Mouse (Mus musculus): ENCODE measurements around the gene Plekha7. TPM values are rescaled to one million over a fixed set of nuclear protein-coding genes. Genes with fewer than 3 reads are reported as not detected.
A peak's percentile ranks its signal among the peaks of the same experiment; 100 is the strongest.

Plekha7 gene
- total and polyA plus RNA-seq, 2 experiments from 2014 or later, result 5.4 to 17.0 TPM

DNA sequence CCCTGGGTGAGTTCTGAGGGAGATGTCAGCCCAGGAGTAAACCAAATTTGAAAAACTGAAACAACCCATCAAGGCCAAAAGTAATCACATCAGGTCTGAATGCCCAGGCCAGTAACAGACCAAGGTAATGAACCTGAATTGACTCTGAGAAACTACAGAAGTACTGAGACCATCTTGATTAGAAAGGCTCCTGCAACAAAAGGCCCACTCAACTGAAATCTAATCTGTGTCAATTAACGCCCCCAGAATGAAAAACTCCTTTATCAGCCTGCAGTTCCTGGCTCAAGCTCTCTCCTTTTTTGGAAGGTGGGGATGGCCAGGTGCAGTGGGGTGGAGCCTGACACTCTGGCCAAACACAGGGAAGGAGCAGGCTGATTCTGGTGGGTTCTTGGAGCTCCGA lies 45.7 kb downstream of the Plekha7 start:
- Histone ChIP-seq H3K4me1 (ENCODE audit: insufficient read depth) (no peaks in the 10 kb centered on the region), H3K4me2 (ENCODE audit: low read depth) (no peak overlapping the region), H3K27me3 (ENCODE audit: insufficient read depth, low read length) (no peaks in the 10 kb centered on the region), H3K9ac (no peak overlapping the region), H3K36me3 (ENCODE audit: insufficient read depth) (no peaks in the 10 kb centered on the region), H3K4me3 (ENCODE audit: low read depth, low read length) (no peak overlapping the region), H3K9me3 (ENCODE audit: low read length) (no peaks in the 10 kb centered on the region), H3K27ac (ENCODE audit: low read depth, low read length) (no peak overlapping the region)
- TF ChIP-seq CTCF (IDR thresholded peaks at IDR 0.05; ENCODE audit: low read depth), result no peak
- ATAC-seq, result no peak
- DNase-seq, result no peak
- 13% methylated on average over 2 of the region's 2 CpGs for WGBS

DNA sequence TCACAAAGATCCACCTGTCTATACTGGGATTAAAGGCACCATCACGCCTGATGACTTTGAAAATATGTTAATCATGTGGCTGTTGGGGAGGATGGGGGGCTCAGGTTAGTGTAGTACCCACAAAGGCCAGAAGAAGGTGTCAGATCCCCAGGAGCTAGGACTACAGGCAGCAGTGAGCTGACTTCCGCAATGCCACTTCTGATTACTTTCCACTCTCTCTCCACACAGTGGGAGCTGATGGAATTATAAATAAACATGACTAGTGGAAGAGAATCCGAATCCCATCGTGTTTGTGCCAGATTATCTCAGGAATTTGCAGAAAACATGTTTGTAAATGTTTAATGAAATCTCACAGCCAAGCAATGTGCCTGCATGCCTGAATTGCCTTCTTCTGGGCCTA lies 46.1 kb downstream of the Plekha7 start:
- no peak overlapping the region for H3K4me3 ChIP-seq (ENCODE audit: low read depth, low read length)
- peak; percentile 37 for DNase-seq
- H3K27ac ChIP-seq (ENCODE audit: low read depth, low read length), result no peak overlapping the region
- H3K4me2 ChIP-seq (ENCODE audit: low read depth), result no peak overlapping the region
- ATAC-seq, result peak; percentile 69; the same call in 1 of the 2 replicates
- no peaks in the 10 kb centered on the region for H3K27me3 ChIP-seq (ENCODE audit: insufficient read depth, low read length)
- no peaks in the 10 kb centered on the region for H3K4me1 ChIP-seq (ENCODE audit: insufficient read depth)
- no peaks in the 10 kb centered on the region for H3K9me3 ChIP-seq (ENCODE audit: low read length)
- TF ChIP-seq CTCF (IDR thresholded peaks at IDR 0.05; ENCODE audit: low read depth), result peak; percentile 56
- H3K9ac ChIP-seq, result no peak overlapping the region
- H3K36me3 ChIP-seq (ENCODE audit: insufficient read depth), result no peaks in the 10 kb centered on the region
- 18% methylated on average over 4 of the region's 4 CpGs for WGBS

GRCm38 (mm10) chr7:116260826-116261615 lies 47.2 kb downstream of the Plekha7 start:
- 74% methylated on average over 4 of the region's 4 CpGs for WGBS
- H3K27me3 ChIP-seq (ENCODE audit: insufficient read depth, low read length), result no peaks in the 10 kb centered on the region

DNA sequence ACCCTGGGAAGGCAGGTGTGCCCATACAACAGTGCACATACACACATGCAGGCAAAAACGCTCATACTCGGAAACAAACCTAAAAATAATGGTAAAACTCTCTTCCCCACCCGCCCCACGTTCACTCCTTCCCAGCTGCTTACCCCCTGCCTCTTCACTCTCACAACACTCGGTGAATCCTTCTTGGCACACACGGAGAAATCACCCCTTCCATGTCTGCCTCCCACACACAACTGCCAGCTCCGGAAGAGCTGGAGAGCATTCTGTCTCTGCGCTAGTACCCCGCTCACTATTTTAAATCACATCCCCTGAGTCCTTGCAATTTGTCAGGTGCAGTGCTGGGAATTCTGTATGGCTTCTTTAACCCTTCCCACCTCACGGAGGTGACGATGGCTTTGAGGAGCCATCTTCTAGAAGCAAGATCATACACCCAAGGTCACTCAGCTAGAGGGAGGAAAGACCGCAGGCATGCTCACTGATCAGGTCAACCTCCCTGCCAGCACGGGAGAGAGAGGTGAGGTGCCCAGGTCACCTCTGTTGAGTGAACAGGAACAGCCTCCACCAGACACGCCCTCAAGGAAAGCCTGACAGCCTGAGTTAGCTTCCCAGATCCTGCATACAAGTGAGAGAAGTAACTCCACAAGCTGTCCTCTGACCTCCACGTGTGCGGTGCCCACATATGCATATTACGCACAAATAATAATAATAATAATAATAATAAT lies 49.6 kb downstream of the Plekha7 start:
- 80% methylated on average over 17 of the region's 17 CpGs for WGBS
- no peak overlapping the region for H3K27ac ChIP-seq (ENCODE audit: low read depth, low read length)
- DNase-seq, result no peak
- H3K27me3 ChIP-seq (ENCODE audit: insufficient read depth, low read length), result no peaks in the 10 kb centered on the region
- H3K9me3 ChIP-seq (ENCODE audit: low read length), result no peaks in the 10 kb centered on the region
- H3K4me2 ChIP-seq (ENCODE audit: low read depth), result no peak overlapping the region
- no peak overlapping the region for H3K9ac ChIP-seq
- no peaks in the 10 kb centered on the region for H3K4me1 ChIP-seq (ENCODE audit: insufficient read depth)
- no peaks in the 10 kb centered on the region for H3K36me3 ChIP-seq (ENCODE audit: insufficient read depth)
- ATAC-seq, result no peak
- TF ChIP-seq CTCF (IDR thresholded peaks at IDR 0.05; ENCODE audit: low read depth), result no peak
- no peak overlapping the region for H3K4me3 ChIP-seq (ENCODE audit: low read depth, low read length)

More at GRCm38 (mm10) chr7:116260826-116261615, 47.2 kb downstream of the Plekha7 start:
- DNase-seq, result no peak
- Histone ChIP-seq H3K4me1 (ENCODE audit: insufficient read depth) (no peaks in the 10 kb centered on the region), H3K4me2 (ENCODE audit: low read depth) (no peak overlapping the region), H3K9ac (no peak overlapping the region), H3K9me3 (ENCODE audit: low read length) (no peaks in the 10 kb centered on the region), H3K4me3 (ENCODE audit: low read depth, low read length) (no peak overlapping the region), H3K36me3 (ENCODE audit: insufficient read depth) (no peaks in the 10 kb centered on the region), H3K27ac (ENCODE audit: low read depth, low read length) (no peak overlapping the region)
- no peak for ATAC-seq
- peak; percentile 55 for TF ChIP-seq CTCF (IDR thresholded peaks at IDR 0.05; ENCODE audit: low read depth)

DNA sequence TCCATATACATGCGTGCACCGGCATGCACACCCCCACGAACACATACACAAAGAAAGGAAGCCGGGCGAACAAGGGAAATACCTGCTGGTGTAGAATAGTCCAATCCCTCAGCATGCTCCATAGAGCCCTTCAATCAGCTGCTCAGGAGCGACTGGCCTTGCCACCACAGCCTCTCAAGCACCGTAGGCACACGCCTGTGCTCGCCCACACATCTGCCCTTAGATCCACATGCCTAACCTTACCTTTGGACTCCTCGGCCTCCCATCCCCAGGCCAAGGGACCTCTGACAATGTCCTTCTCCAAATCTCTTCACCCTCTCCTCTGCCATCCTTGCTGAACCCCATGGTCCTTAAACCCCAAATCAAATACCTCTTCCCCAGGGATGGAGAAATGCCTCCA lies 50.2 kb downstream of the Plekha7 start:
- Histone ChIP-seq H3K36me3 (ENCODE audit: insufficient read depth) (no peaks in the 10 kb centered on the region), H3K4me3 (ENCODE audit: low read depth, low read length) (no peak overlapping the region), H3K27ac (ENCODE audit: low read depth, low read length) (no peak overlapping the region), H3K4me1 (ENCODE audit: insufficient read depth) (no peaks in the 10 kb centered on the region), H3K4me2 (ENCODE audit: low read depth) (no peak overlapping the region), H3K27me3 (ENCODE audit: insufficient read depth, low read length) (no peaks in the 10 kb centered on the region), H3K9me3 (ENCODE audit: low read length) (no peaks in the 10 kb centered on the region), H3K9ac (no peak overlapping the region)
- 96% methylated on average over 10 of the region's 10 CpGs for WGBS
- TF ChIP-seq CTCF (IDR thresholded peaks at IDR 0.05; ENCODE audit: low read depth), result no peak
- no peak for ATAC-seq
- no peak for DNase-seq

DNA sequence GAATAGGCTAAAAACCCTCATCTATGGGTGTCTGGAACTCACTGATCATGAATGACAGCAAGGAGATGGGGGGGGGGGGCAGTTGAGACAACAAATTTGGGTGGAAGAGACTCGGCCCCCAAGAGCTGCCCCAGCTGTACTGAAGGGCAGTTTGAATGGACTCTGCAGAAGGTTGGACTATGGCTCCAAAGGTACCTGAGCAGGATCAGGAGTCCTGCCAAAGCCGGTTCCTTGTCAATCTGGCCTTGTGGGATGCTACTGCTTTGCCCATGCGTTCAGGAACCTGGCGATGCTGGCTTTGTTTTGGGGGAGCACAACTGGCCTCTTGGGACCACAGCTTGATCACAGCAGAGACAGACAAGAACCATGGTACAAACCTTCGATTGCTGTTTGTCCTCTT lies 52.5 kb downstream of the Plekha7 start:
- no peak overlapping the region for H3K4me3 ChIP-seq (ENCODE audit: low read depth, low read length)
- no peaks in the 10 kb centered on the region for H3K9me3 ChIP-seq (ENCODE audit: low read length)
- H3K36me3 ChIP-seq (ENCODE audit: insufficient read depth), result no peaks in the 10 kb centered on the region
- H3K27me3 ChIP-seq (ENCODE audit: insufficient read depth, low read length), result no peaks in the 10 kb centered on the region
- DNase-seq, result no peak
- no peaks in the 10 kb centered on the region for H3K4me1 ChIP-seq (ENCODE audit: insufficient read depth)
- TF ChIP-seq CTCF (IDR thresholded peaks at IDR 0.05; ENCODE audit: low read depth), result no peak
- ATAC-seq, result no peak
- WGBS, result 89% methylated on average over 5 of the region's 5 CpGs
- H3K4me2 ChIP-seq (ENCODE audit: low read depth), result no peak overlapping the region
- no peak overlapping the region for H3K9ac ChIP-seq
- H3K27ac ChIP-seq (ENCODE audit: low read depth, low read length), result no peak overlapping the region

DNA sequence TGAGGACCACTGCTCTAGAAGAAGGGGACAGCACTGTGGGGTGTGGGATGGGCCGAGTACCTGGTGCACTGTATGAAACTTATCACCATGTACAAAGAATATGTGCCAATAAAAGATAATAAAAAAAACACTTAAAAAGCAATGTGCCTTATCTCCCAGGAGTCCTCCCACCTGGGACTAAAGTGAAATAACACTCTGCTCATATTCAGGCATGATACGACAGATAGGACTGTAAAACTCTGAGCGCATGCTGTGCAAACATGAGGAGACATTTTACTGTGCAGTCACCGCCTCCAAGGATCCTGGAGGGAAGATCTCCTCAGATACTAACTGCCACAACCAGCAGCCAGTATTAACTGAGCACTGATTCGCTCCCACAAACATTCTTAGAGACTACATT lies 53.5 kb downstream of the Plekha7 start:
- H3K4me3 ChIP-seq (ENCODE audit: low read depth, low read length), result no peak overlapping the region

More for the DNA sequence above, 53.5 kb downstream of the Plekha7 start:
- Histone ChIP-seq H3K9me3 (ENCODE audit: low read length) (no peaks in the 10 kb centered on the region), H3K9ac (no peak overlapping the region), H3K27ac (ENCODE audit: low read depth, low read length) (no peak overlapping the region), H3K4me1 (ENCODE audit: insufficient read depth) (no peaks in the 10 kb centered on the region), H3K36me3 (ENCODE audit: insufficient read depth) (no peaks in the 10 kb centered on the region), H3K27me3 (ENCODE audit: insufficient read depth, low read length) (no peaks in the 10 kb centered on the region), H3K4me2 (ENCODE audit: low read depth) (no peak overlapping the region)
- 87% methylated on average over 5 of the region's 5 CpGs for WGBS
- no peak for DNase-seq
- no peak for TF ChIP-seq CTCF (IDR thresholded peaks at IDR 0.05; ENCODE audit: low read depth)
- ATAC-seq, result no peak
